Mouse (Mus musculus) gastrocnemius, adult 18-20 months (tissue): ENCODE measurements at regions not wholly inside any gene's neighbourhood (a gene's known extent, or its start where the extent isn't known, plus 50 kb on each side); places are given as distances from the start of the nearest gene placed in this dataset.

Experiments
- DNase-seq: peaks from one replicate; pipeline ENCODE4 v3.0.0; 2021; ENCODE audit warnings: low spot score

GRCm38 (mm10) chr2:67332211-67332610, 81.3 kb upstream of the Gm21830 start:
- peak; percentile 52 for DNase-seq

GRCm38 (mm10) chr2:67344711-67345110, 68.8 kb upstream of the Gm21830 start:
- DNase-seq = no peak
